Mouse (Mus musculus) spleen, adult 2 months (tissue): ENCODE measurements around the gene Gsap.

Source experiments
- CTCF ChIP-seq: fragments of 200-500 bp; IDR thresholded peaks from 2 replicates; pipeline ENCODE4 v1.5.1; 2011; ENCODE audit warnings: mild to moderate bottlenecking, inconsistent platforms; ENCODE audit not compliant: insufficient read depth, insufficient read length, insufficient replicate concordance; ENCODE audit errors: extremely low read depth
- POLR2A ChIP-seq: fragments of 200-500 bp; IDR thresholded peaks from 2 replicates; pipeline ENCODE4 v1.6.1; 2011; ENCODE audit warnings: low read depth, low read length, inconsistent platforms

GRCm38 (mm10) chr5:21172316-21172715 is 13.7 kb upstream of the Gsap start:
- TF ChIP-seq CTCF (no peak), POLR2A (no peak)
